Mouse (Mus musculus): Measurements from ENCODE around the gene 2900011O08Rik. TPM values are rescaled to one million over a fixed set of nuclear protein-coding genes. Genes with fewer than 3 reads are reported as not detected.
A peak's percentile ranks its signal among the peaks of the same experiment; 100 is the strongest.

2900011O08Rik gene
- total RNA-seq, 1 experiment from 2014 or later: not detected

- no peak for ATAC-seq (replicated peaks in 1 of 2; ENCODE audit: insufficient read depth in 1 of 2, low FRiP score in 2 of 2, low TSS enrichment in 1 of 2, low read depth in 1 of 2, poor library complexity in 2 of 2, severe bottlenecking in 2 of 2)
Observed at GRCm38 (mm10) chr16:13994076-13994475, 7.7 kb downstream of the 2900011O08Rik start.

GRCm38 (mm10) chr16:13994502-13994901, 8.1 kb downstream of the 2900011O08Rik start:
- 0 out of 4 replicates have a peak, but pooled peaks of 1 of the 2 experiments have one; percentile 36 for ATAC-seq (replicated peaks in 1 of 2; ENCODE audit: insufficient read depth in 1 of 2, low FRiP score in 2 of 2, low TSS enrichment in 1 of 2, low read depth in 1 of 2, poor library complexity in 2 of 2, severe bottlenecking in 2 of 2)

GRCm38 (mm10) chr16:14003386-14004130, 17.2 kb downstream of the 2900011O08Rik start:
- no peak for ATAC-seq (replicated peaks in 1 of 2; ENCODE audit: insufficient read depth in 1 of 2, low FRiP score in 2 of 2, low TSS enrichment in 1 of 2, low read depth in 1 of 2, poor library complexity in 2 of 2, severe bottlenecking in 2 of 2)

GRCm38 (mm10) chr16:14004170-14004569, 17.8 kb downstream of the 2900011O08Rik start:
- ATAC-seq (replicated peaks in 1 of 2; ENCODE audit: insufficient read depth in 1 of 2, low FRiP score in 2 of 2, low TSS enrichment in 1 of 2, low read depth in 1 of 2, poor library complexity in 2 of 2, severe bottlenecking in 2 of 2): peak; percentile 48 to 67; a peak in 1 of 4 replicates

- ATAC-seq (replicated peaks in 1 of 2; ENCODE audit: insufficient read depth in 1 of 2, low FRiP score in 2 of 2, low TSS enrichment in 1 of 2, low read depth in 1 of 2, poor library complexity in 2 of 2, severe bottlenecking in 2 of 2): no peak
Observed at GRCm38 (mm10) chr16:14004726-14005125, 18.3 kb downstream of the 2900011O08Rik start.

- ATAC-seq (replicated peaks in 1 of 2; ENCODE audit: insufficient read depth in 1 of 2, low FRiP score in 2 of 2, low TSS enrichment in 1 of 2, low read depth in 1 of 2, poor library complexity in 2 of 2, severe bottlenecking in 2 of 2): no peak
Observed at GRCm38 (mm10) chr16:14005266-14005665, 18.9 kb downstream of the 2900011O08Rik start.

GRCm38 (mm10) chr16:14008081-14008480, 21.7 kb downstream of the 2900011O08Rik start:
- ATAC-seq (replicated peaks in 1 of 2; ENCODE audit: insufficient read depth in 1 of 2, low FRiP score in 2 of 2, low TSS enrichment in 1 of 2, low read depth in 1 of 2, poor library complexity in 2 of 2, severe bottlenecking in 2 of 2): no peak

GRCm38 (mm10) chr16:14008708-14009107, 22.3 kb downstream of the 2900011O08Rik start:
- no peak for ATAC-seq (replicated peaks in 1 of 2; ENCODE audit: insufficient read depth in 1 of 2, low FRiP score in 2 of 2, low TSS enrichment in 1 of 2, low read depth in 1 of 2, poor library complexity in 2 of 2, severe bottlenecking in 2 of 2)

GRCm38 (mm10) chr16:14009966-14010365, 23.6 kb downstream of the 2900011O08Rik start:
- no peak for ATAC-seq (replicated peaks in 1 of 2; ENCODE audit: insufficient read depth in 1 of 2, low FRiP score in 2 of 2, low TSS enrichment in 1 of 2, low read depth in 1 of 2, poor library complexity in 2 of 2, severe bottlenecking in 2 of 2)

GRCm38 (mm10) chr16:14017306-14017705, 30.9 kb downstream of the 2900011O08Rik start:
- no peak for ATAC-seq (replicated peaks in 1 of 2; ENCODE audit: insufficient read depth in 1 of 2, low FRiP score in 2 of 2, low TSS enrichment in 1 of 2, low read depth in 1 of 2, poor library complexity in 2 of 2, severe bottlenecking in 2 of 2)

- no peak for ATAC-seq (replicated peaks in 1 of 2; ENCODE audit: insufficient read depth in 1 of 2, low FRiP score in 2 of 2, low TSS enrichment in 1 of 2, low read depth in 1 of 2, poor library complexity in 2 of 2, severe bottlenecking in 2 of 2)
Observed at GRCm38 (mm10) chr16:14021166-14021822, 34.9 kb downstream of the 2900011O08Rik start.

- no peak for ATAC-seq (replicated peaks in 1 of 2; ENCODE audit: insufficient read depth in 1 of 2, low FRiP score in 2 of 2, low TSS enrichment in 1 of 2, low read depth in 1 of 2, poor library complexity in 2 of 2, severe bottlenecking in 2 of 2)
Observed at GRCm38 (mm10) chr16:14025091-14025990, 38.9 kb downstream of the 2900011O08Rik start.

GRCm38 (mm10) chr16:14029072-14029471, 42.7 kb downstream of the 2900011O08Rik start:
- no peak for ATAC-seq (replicated peaks in 1 of 2; ENCODE audit: insufficient read depth in 1 of 2, low FRiP score in 2 of 2, low TSS enrichment in 1 of 2, low read depth in 1 of 2, poor library complexity in 2 of 2, severe bottlenecking in 2 of 2)

- ATAC-seq (replicated peaks in 1 of 2; ENCODE audit: insufficient read depth in 1 of 2, low FRiP score in 2 of 2, low TSS enrichment in 1 of 2, low read depth in 1 of 2, poor library complexity in 2 of 2, severe bottlenecking in 2 of 2): no peak
Observed at GRCm38 (mm10) chr16:14029851-14030250, 43.4 kb downstream of the 2900011O08Rik start.

GRCm38 (mm10) chr16:14030650-14031049, 44.2 kb downstream of the 2900011O08Rik start:
- ATAC-seq (replicated peaks in 1 of 2; ENCODE audit: insufficient read depth in 1 of 2, low FRiP score in 2 of 2, low TSS enrichment in 1 of 2, low read depth in 1 of 2, poor library complexity in 2 of 2, severe bottlenecking in 2 of 2): no peak

- ATAC-seq (replicated peaks in 1 of 2; ENCODE audit: insufficient read depth in 1 of 2, low FRiP score in 2 of 2, low TSS enrichment in 1 of 2, low read depth in 1 of 2, poor library complexity in 2 of 2, severe bottlenecking in 2 of 2): no peak
Observed at GRCm38 (mm10) chr16:14033076-14033475, 46.7 kb downstream of the 2900011O08Rik start.

GRCm38 (mm10) chr16:14042421-14042820, 56.0 kb downstream of the 2900011O08Rik start:
- ATAC-seq (replicated peaks in 1 of 2; ENCODE audit: insufficient read depth in 1 of 2, low FRiP score in 2 of 2, low TSS enrichment in 1 of 2, low read depth in 1 of 2, poor library complexity in 2 of 2, severe bottlenecking in 2 of 2): no peak

- ATAC-seq (replicated peaks in 1 of 2; ENCODE audit: insufficient read depth in 1 of 2, low FRiP score in 2 of 2, low TSS enrichment in 1 of 2, low read depth in 1 of 2, poor library complexity in 2 of 2, severe bottlenecking in 2 of 2): no peak
Observed at GRCm38 (mm10) chr16:14044695-14045094, 58.3 kb downstream of the 2900011O08Rik start.
